Mouse (Mus musculus) neural tube, embryonic 14.5 days (tissue): ENCODE data around the gene Manbal. TPM values are rescaled to one million over a fixed set of nuclear protein-coding genes. Genes with fewer than 3 reads are reported as not detected.
"Not testable (repeated sequence)": the region's sequence is repeated elsewhere in the genome, so short reads cannot be mapped to it uniquely, and the experiment has no call there.

ENCODE experiments used
- ATAC-seq: fragments of 200-750 bp; cut with Nextera tagmentation; 2 replicates; pipeline ENCODE4 v1.8.0; 2017; ENCODE audit warnings: low read depth, mild to moderate bottlenecking, moderate TSS enrichment, moderate library complexity
- H3K27ac ChIP-seq: fragments of 300-500 bp; sonication (generic); 2 replicates; pipeline ENCODE4 v1.5.1; 2014; ENCODE audit warnings: low read depth, mild to moderate bottlenecking, control low read depth, low read length, moderate library complexity, mixed read lengths
- H3K27me3 ChIP-seq: fragments of 300-500 bp; sonication (generic); 2 replicates; pipeline ENCODE4 v1.6.1; 2014; ENCODE audit warnings: low read length; ENCODE audit not compliant: control insufficient read depth, insufficient read depth
- H3K36me3 ChIP-seq: fragments of 300-500 bp; sonication (generic); 2 replicates; pipeline ENCODE4 v1.6.1; 2014; ENCODE audit warnings: low read length, mixed read lengths; ENCODE audit not compliant: control insufficient read depth, insufficient read depth
- H3K4me1 ChIP-seq: fragments of 300-500 bp; sonication (generic); 2 replicates; pipeline ENCODE4 v1.6.1; 2014; ENCODE audit warnings: low read length; ENCODE audit not compliant: control insufficient read depth, insufficient read depth
- H3K4me2 ChIP-seq: fragments of 300-500 bp; sonication (generic); 2 replicates; pipeline ENCODE4 v1.6.1; 2014; ENCODE audit warnings: mild to moderate bottlenecking, low read depth, low read length, control low read depth
- H3K4me3 ChIP-seq: fragments of 300-500 bp; sonication (generic); 2 replicates; pipeline ENCODE4 v1.5.1; 2014; ENCODE audit warnings: low read depth, low read length, control low read depth, mixed read lengths
- H3K9ac ChIP-seq: fragments of 300-500 bp; sonication (generic); replicated peaks from 2 replicates; pipeline ENCODE4 v1.6.1; 2014; ENCODE audit warnings: low read depth, mild to moderate bottlenecking, control low read depth, low read length, mixed read lengths
- H3K9me3 ChIP-seq: fragments of 300-500 bp; sonication (generic); 2 replicates; pipeline ENCODE4 v1.6.1; 2016; ENCODE audit warnings: low read length; ENCODE audit not compliant: control insufficient read depth
- WGBS: fragments of 180-500 bp; shearing (Covaris S2); extraction: QIAGEN DNeasy Blood & Tissue Kit; methylation state at CpG from one replicate; pipeline ENCODE4 v1.1.7; 2014; 5-methylcytosine and 5-hydroxymethylcytosine counted together
- polyA plus RNA-seq: library from polyadenylated mRNA; unstranded; fragments of >200 nt; fragmentation: Nextera tagmentation; extraction: Ambion mirVana; gene quantifications from 2 replicates; pipeline ENCODE4 v1.2.1, GENCODE M21; 2014

The Manbal gene
- polyA plus RNA-seq, 1 experiment from 2014 or later: 58.5 TPM

DNA sequence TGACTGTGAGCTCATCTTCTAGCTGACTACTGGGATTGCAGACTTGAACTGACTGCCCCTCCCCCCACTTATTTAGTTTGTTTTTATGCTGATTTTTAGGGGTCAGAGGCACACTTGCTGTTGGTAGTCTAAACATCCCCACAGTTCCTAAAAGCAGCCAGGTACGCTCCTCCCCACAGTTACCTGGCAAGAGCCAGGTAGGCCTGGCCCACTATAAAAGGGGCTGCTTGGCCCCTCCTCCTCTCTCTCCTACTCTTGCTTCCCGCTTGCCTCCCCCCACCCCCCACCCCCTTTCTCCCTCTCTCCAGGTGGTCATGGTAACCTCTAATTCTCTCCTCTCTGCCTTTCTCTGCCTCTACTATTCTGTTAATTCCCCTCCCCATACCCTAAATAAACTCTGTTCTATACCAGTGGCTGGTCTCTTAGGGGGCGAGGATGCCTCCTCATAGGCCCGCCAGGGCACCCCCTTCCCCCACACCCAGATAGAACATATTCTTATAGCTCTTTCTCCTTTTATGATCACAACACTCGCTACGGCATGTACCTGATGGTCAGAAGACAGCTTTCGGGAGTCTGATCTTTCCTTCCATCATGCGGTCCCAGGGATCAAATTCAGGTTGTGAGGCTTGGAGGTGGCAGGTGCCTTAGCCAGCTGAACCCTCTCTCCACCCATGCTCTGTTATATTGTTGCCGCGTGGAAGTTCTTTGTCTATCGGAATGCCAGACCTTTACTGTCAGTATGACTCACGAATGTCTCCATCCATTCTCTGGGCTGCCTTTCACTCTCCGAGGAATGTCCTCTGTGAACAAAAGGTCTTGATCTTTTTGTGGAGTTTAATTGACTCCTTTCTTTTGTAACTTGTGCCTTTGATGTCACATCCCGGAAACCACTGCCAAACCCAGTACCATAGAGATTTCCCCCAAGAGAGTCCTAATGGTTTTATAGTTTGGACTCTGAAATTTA lies 8.7 kb downstream of the Manbal start:
- H3K9ac ChIP-seq: peak overlapping the region; percentile 34; the same call in 1 of the 2 replicates
- H3K4me3 ChIP-seq: no peak overlapping the region
- H3K36me3 ChIP-seq: peaks cover 5% of the 10 kb centered on the region
- no peaks in the 10 kb centered on the region for H3K27me3 ChIP-seq
- H3K9me3 ChIP-seq: no peaks in the 10 kb centered on the region
- peaks cover 10% of the 10 kb centered on the region; the same call in 1 of the 2 replicates for H3K4me1 ChIP-seq
- WGBS: 5% methylated on average over 14 of the region's 14 CpGs
- H3K27ac ChIP-seq: peak overlapping the region; percentile 66
- no peak; the same call in 1 of the 2 replicates for ATAC-seq
- H3K4me2 ChIP-seq: peak overlapping the region; percentile 36; the same call in 1 of the 2 replicates

DNA sequence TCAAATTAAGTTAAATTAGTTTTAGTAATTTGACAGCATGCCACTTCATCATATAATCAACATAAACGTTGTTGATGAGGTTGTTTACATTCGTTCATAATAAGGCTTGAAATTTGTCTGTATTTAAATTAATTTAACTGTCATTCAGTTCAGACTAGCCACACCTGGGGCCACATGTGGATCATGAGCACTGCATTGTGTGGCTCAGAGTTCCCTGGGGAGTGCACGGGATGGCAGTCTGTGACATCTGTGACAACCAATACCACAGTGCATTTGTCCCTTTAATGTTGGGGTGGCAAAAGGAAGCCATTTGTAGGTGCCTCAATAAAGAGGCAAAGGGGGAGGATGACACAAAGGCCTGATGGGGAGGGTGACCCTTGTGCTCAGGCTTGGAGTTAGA lies 9.6 kb downstream of the Manbal start:
- no peaks in the 10 kb centered on the region for H3K9me3 ChIP-seq
- no peak overlapping the region for H3K4me2 ChIP-seq
- H3K36me3 ChIP-seq: peaks cover 5% of the 10 kb centered on the region
- ATAC-seq: no peak
- no peak overlapping the region for H3K27ac ChIP-seq
- no peak overlapping the region for H3K4me3 ChIP-seq
- 12% methylated on average over 3 of the region's 3 CpGs for WGBS
- no peak overlapping the region for H3K9ac ChIP-seq
- no peaks in the 10 kb centered on the region for H3K27me3 ChIP-seq
- peaks cover 10% of the 10 kb centered on the region; the same call in 1 of the 2 replicates for H3K4me1 ChIP-seq

DNA sequence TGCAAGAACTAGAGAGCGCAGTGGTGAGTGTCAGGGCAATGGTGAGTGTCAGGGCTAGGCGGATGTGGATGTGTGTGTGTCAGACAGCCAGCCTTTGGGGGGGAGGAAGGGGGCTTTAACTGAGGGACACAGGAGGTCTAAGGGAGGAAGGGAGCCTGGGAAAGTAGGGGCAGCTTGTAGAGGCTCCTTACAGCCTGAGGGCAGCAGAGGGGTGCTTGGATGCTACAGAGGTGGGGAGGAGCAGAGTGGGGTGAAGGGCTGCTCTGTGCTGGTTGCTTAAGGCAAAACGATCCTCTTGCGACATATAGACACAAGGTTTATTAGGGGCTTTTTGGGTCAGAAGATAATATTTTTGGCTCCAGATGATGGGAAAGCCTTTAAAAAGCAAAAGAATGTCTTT lies 17.4 kb downstream of the Manbal start:
- Histone ChIP-seq H3K9me3 (no peaks in the 10 kb centered on the region), H3K36me3 (peaks cover 2% of the 10 kb centered on the region), H3K4me3 (no peak overlapping the region), H3K27ac (no peak overlapping the region), H3K27me3 (no peaks in the 10 kb centered on the region), H3K9ac (no peak overlapping the region), H3K4me1 (no peaks in the 10 kb centered on the region), H3K4me2 (no peak overlapping the region)
- no peak for ATAC-seq
- WGBS: 67% methylated on average over 4 of the region's 4 CpGs

DNA sequence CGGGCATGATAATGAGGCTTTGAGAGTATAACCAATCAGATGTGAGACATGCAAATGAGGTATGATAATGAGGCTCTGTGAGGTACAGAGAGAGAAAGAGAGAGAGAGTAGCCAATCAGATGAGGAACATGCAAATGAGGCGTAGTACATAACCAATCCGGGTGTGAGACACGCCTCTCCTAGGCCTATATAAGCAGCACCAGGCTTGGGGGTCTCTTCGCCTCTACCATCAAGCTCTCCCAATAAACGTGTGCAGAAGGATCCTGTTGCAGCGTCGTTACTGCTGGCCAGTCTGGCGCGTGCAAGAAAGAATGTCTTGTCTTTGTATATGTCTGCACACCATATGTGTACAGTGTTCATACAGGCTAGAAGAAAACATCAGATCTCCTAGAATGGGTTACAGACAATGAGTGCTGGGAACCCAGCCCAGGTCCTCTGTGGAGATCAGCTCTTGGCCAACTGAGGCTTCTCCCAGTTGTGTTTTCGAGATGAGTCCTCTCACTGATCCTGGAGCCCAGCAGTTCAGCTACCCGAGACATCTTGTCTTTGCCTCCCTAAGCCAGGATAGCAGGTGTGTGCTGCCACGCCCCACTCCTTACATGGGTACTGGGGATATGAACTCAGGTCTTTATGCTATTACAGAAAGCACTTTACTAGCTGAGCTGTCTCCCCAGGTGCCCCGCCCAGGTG lies 21.7 kb downstream of the Manbal start:
- not testable (repeated sequence) for H3K9me3 ChIP-seq, H3K4me1 ChIP-seq, H3K27me3 ChIP-seq, H3K36me3 ChIP-seq, ATAC-seq, H3K4me2 ChIP-seq, H3K9ac ChIP-seq, H3K27ac ChIP-seq, H3K4me3 ChIP-seq
- WGBS: 94% methylated on average over 14 of the region's 14 CpGs

DNA sequence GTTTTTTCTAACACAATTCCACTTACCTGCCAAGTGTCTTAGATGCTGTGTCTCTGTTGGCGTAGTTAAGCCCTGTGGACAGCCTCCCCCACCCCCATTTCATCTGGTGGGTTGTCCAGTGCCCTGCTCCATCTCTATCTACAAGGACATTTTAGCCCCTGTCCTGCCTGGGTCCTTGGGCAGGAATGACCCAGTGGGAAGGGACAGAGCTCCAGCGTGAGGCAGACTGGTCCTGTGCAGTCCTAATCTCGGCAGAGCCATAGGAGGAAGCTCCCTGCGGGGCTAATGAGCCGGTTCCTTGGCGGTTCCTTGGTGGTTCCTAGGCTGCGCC lies 22.2 kb downstream of the Manbal start:
- no peak for ATAC-seq
- Histone ChIP-seq H3K27me3 (no peaks in the 10 kb centered on the region), H3K9me3 (no peaks in the 10 kb centered on the region), H3K4me2 (no peak overlapping the region), H3K36me3 (no peaks in the 10 kb centered on the region), H3K4me1 (no peaks in the 10 kb centered on the region), H3K4me3 (no peak overlapping the region), H3K9ac (no peak overlapping the region), H3K27ac (no peak overlapping the region)
- 75% methylated on average over 7 of the region's 7 CpGs for WGBS

DNA sequence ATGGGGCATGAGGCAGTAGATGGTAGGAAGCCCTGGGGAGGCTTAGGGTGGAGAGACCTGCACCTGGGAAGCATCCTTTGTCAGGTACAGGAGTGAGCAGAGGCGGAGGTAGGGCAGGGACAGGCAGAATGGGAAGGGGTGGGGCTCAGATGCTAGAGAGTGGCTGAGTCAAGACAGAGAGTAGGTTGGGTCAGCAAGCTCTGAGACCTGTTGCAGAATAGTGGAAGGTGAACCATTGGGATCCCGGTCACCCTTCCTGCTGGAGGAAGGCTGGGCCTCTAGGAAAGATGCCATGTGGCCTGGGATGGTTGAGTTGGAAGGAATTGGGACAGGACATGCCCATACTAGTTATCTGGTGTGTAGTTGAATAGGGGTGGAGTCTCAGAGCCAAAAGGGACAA lies 24.9 kb downstream of the Manbal start:
- Histone ChIP-seq H3K36me3 (no peaks in the 10 kb centered on the region; the same call in 1 of the 2 replicates), H3K27me3 (no peaks in the 10 kb centered on the region), H3K9me3 (no peaks in the 10 kb centered on the region), H3K4me2 (no peak overlapping the region), H3K4me1 (no peaks in the 10 kb centered on the region), H3K9ac (no peak overlapping the region), H3K4me3 (no peak overlapping the region), H3K27ac (no peak overlapping the region)
- ATAC-seq: no peak
- 96% methylated on average over 2 of the region's 2 CpGs for WGBS

DNA sequence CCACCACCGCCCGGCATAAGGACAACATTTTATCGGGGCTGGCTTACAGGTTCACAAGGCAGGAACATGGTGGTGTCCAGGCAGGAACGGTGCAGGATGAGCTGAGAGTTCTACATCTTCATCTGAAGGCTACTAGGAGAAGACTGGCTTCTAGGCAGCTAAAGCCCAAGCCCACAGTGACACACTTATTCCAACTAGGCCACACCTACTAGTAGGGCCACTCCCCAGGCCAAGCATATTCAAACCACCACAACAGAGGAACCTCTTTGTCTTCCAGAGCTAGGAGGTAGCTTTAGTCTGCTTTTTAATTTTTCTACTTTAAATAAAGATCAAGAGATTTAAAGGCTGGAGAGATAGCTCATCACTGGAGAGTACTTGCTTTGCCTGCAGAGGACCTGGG lies 26.2 kb downstream of the Manbal start:
- Histone ChIP-seq H3K27ac (no peak overlapping the region), H3K4me3 (no peak overlapping the region), H3K9ac (no peak overlapping the region), H3K36me3 (no peaks in the 10 kb centered on the region; the same call in 1 of the 2 replicates), H3K4me2 (no peak overlapping the region), H3K4me1 (no peaks in the 10 kb centered on the region), H3K27me3 (no peaks in the 10 kb centered on the region), H3K9me3 (no peaks in the 10 kb centered on the region)
- ATAC-seq: no peak
- WGBS: 100% methylated on average over 4 of the region's 4 CpGs

DNA sequence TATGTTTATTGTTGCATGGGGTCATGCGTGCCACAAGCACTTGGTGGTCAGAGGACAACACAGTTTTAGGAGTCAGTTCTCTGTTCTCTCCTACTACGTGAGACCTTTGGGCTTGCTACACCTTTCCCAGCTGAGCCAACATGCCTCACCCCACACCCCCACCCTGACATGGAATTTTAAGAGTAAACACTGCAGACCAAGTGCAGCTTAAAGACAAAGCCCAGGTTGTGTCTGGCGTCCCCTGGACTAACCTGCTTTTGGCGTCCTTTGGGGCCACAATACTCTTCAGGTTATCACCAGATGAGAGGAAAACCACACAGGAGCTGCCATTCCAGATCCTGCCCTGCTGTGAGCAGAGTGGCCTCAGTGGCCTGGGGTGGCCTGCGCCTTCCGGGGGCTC lies 27.5 kb downstream of the Manbal start:
- H3K4me1 ChIP-seq: no peaks in the 10 kb centered on the region
- no peak overlapping the region for H3K4me3 ChIP-seq
- H3K27ac ChIP-seq: peak overlapping the region; percentile 12; the same call in 1 of the 2 replicates
- H3K36me3 ChIP-seq: no peaks in the 10 kb centered on the region; the same call in 1 of the 2 replicates
- no peak overlapping the region for H3K9ac ChIP-seq
- WGBS: 61% methylated on average over 6 of the region's 6 CpGs
- ATAC-seq: no peak
- H3K27me3 ChIP-seq: no peaks in the 10 kb centered on the region
- H3K4me2 ChIP-seq: no peak overlapping the region
- H3K9me3 ChIP-seq: no peaks in the 10 kb centered on the region

DNA sequence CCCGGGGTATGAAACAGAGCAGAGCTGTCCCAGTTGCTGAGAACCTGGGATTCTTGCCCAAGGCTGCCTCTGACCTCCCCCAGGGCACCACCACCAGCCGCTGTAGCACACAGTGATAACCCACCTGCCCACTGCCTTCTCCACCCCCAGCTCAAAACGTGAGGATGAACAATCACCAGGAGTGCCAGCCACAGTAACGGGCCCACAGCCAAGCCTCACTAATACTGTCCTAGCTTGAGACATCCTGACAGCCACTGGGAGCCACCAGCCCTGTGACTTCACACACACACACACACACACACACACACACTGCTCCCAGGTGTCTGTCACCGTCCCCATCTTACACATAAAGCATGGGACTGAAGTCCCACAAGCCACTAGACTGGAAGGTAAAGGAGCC lies 28.0 kb downstream of the Manbal start:
- Histone ChIP-seq H3K9me3 (no peaks in the 10 kb centered on the region), H3K4me2 (no peak overlapping the region), H3K27me3 (no peaks in the 10 kb centered on the region), H3K4me1 (no peaks in the 10 kb centered on the region), H3K36me3 (no peaks in the 10 kb centered on the region; the same call in 1 of the 2 replicates), H3K4me3 (no peak overlapping the region), H3K27ac (peak overlapping the region; percentile 12; the same call in 1 of the 2 replicates), H3K9ac (no peak overlapping the region)
- WGBS: 57% methylated on average over 5 of the region's 5 CpGs
- no peak for ATAC-seq
